34 mouse cellular contexts compared by ENCODE assay signal in genomic region chr2:157389591-157389921, GRCm38 (mm10). TPM values are rescaled to one million over a fixed set of nuclear protein-coding genes. Genes with fewer than 3 reads are reported as not detected.
DNase-seq lines count a peak whose midpoint lies in the region; ATAC-seq and TF ChIP-seq lines count a peak whose summit lies in the region.
"Had no signal": no experiment of that assay in that cellular context is flagged by ENCODE, and none has a peak within 500 bp of the region (broad histone marks: within the 10 kb centered on the region; RNA-seq: fewer than 3 reads in every experiment).

No protein-coding gene starts in this region.

- peak; percentile 84 for DNase-seq in heart, adult 11 months
- DNase-seq in lung, adult 2 months, result no peak
- no peak for DNase-seq in layer of hippocampus, postnatal 25 days (ENCODE audit: extremely low spot score in 1 of 2, low spot score in 1 of 2)
- DNase-seq: adrenal gland, postnatal 10 days; adrenal gland, postnatal 36 days; B cell, adult 2 months; cerebellum, adult 18-20 months; cerebellum, adult 9-10 months; cerebellum, postnatal 14 days; gastrocnemius, postnatal 10 days; gastrocnemius, postnatal 36 days; kidney, adult 18-20 months had no signal

- peaks cover 14% of the 10 kb centered on the region for H3K4me1 ChIP-seq in heart, embryonic 12.5 days (replicated peaks)
- H3K4me1 ChIP-seq in lung, embryonic 15.5 days, result peaks cover 26% of the 10 kb centered on the region
- peaks cover 2% of the 10 kb centered on the region for H3K4me1 ChIP-seq in lung, adult 2 months (ENCODE audit: control insufficient read depth, insufficient read depth, low read length)
- H3K4me1 ChIP-seq in ES-Bruce4 (ENCODE audit: control insufficient read depth, insufficient read depth, low read length), result peaks cover 14% of the 10 kb centered on the region

- no peak overlapping the region for H3K27ac ChIP-seq in heart, embryonic 12.5 days (ENCODE audit: poor library complexity, severe bottlenecking)
- 0 out of 2 replicates have a peak overlapping the region, but pooled peaks have one; percentile 13 for H3K27ac ChIP-seq in lung, embryonic 15.5 days
- H3K27ac ChIP-seq in ES-Bruce4 (ENCODE audit: insufficient read depth, low read length), result peak overlapping the region; percentile 23; the same call in 1 of the 2 replicates
- H3K27ac ChIP-seq: forebrain, embryonic 10.5 days; forebrain, embryonic 13.5 days; hindbrain, embryonic 14.5 days; hindbrain, postnatal 0 days had no signal

- ATAC-seq in heart, embryonic 12.5 days (ENCODE audit: insufficient number of reproducible peaks, low FRiP score), result no peak
- no peak for ATAC-seq in lung, embryonic 15.5 days (ENCODE audit: borderline replicate concordance, extremely low read depth, low FRiP score, low TSS enrichment)
- ATAC-seq: forebrain, embryonic 13.5 days; forebrain, embryonic 16.5 days; hindbrain, postnatal 0 days; inflammation-experienced regulatory T-cells, adult 6 months; intestine, embryonic 16.5 days; Patski had no signal

- no peak overlapping the region for H3K4me2 ChIP-seq in heart, embryonic 12.5 days
- H3K4me2 ChIP-seq in lung, embryonic 15.5 days, result no peak overlapping the region
- H3K4me2 ChIP-seq: forebrain, embryonic 13.5 days; heart, embryonic 11.5 days; hindbrain, embryonic 14.5 days had no signal

- H3K9me3 ChIP-seq in heart, embryonic 12.5 days (replicated peaks), result no peaks in the 10 kb centered on the region
- no peaks in the 10 kb centered on the region for H3K9me3 ChIP-seq in lung, embryonic 15.5 days
- H3K9me3 ChIP-seq in ES-Bruce4 (replicated peaks; ENCODE audit: control insufficient read depth, insufficient read depth, low read length, poor library complexity, severe bottlenecking), result no peaks in the 10 kb centered on the region
- H3K9me3 ChIP-seq: forebrain, embryonic 10.5 days; G1E had no signal

- TF ChIP-seq EP300 in ES-Bruce4 (IDR thresholded peaks at IDR 0.05; ENCODE audit: insufficient read depth, low read depth, low read length), result no peak

- no peak for TF ChIP-seq CTCF in lung, adult 2 months (IDR thresholded peaks at IDR 0.05; ENCODE audit: insufficient read depth, low read length)
- no peak for TF ChIP-seq CTCF in ES-Bruce4 (IDR thresholded peaks at IDR 0.05; ENCODE audit: low read depth, low read length)

- peaks cover 26% of the 10 kb centered on the region; the same call in 1 of the 2 replicates for H3K36me3 ChIP-seq in heart, embryonic 12.5 days
- H3K36me3 ChIP-seq in lung, embryonic 15.5 days, result no peaks in the 10 kb centered on the region
- H3K36me3 ChIP-seq in ES-Bruce4 (ENCODE audit: control insufficient read depth, insufficient read depth, low read length, poor library complexity, severe bottlenecking), result no peaks in the 10 kb centered on the region

- no peak overlapping the region for H3K4me3 ChIP-seq in heart, embryonic 12.5 days
- no peak overlapping the region for H3K4me3 ChIP-seq in lung, embryonic 15.5 days
- H3K4me3 ChIP-seq in lung, adult 2 months (replicated peaks; ENCODE audit: extremely low read depth, low read depth, low read length), result no peak overlapping the region
- no peak overlapping the region for H3K4me3 ChIP-seq in ES-Bruce4 (ENCODE audit: low read depth, low read length)
- H3K4me3 ChIP-seq: forebrain, embryonic 10.5 days; forebrain, embryonic 13.5 days had no signal

- TF ChIP-seq POLR2A in lung, adult 2 months (IDR thresholded peaks at IDR 0.05; ENCODE audit: borderline replicate concordance, extremely low read depth, low read depth, low read length), result no peak
- no peak for TF ChIP-seq POLR2A in ES-Bruce4 (IDR thresholded peaks at IDR 0.05; ENCODE audit: insufficient read depth, low read length)

- no peak overlapping the region for H3K9ac ChIP-seq in heart, embryonic 12.5 days
- H3K9ac ChIP-seq in lung, embryonic 15.5 days, result no peak overlapping the region
- H3K9ac ChIP-seq in ES-Bruce4 (ENCODE audit: low read depth, poor library complexity, severe bottlenecking), result no peak overlapping the region
- H3K9ac ChIP-seq: forebrain, embryonic 13.5 days; hindbrain, embryonic 14.5 days had no signal

- H3K27me3 ChIP-seq in heart, embryonic 12.5 days (replicated peaks), result no peaks in the 10 kb centered on the region
- H3K27me3 ChIP-seq in lung, embryonic 15.5 days, result no peaks in the 10 kb centered on the region
- no peaks in the 10 kb centered on the region for H3K27me3 ChIP-seq in ES-Bruce4 (ENCODE audit: control insufficient read depth, insufficient read depth, low read length, poor library complexity, severe bottlenecking)
- H3K27me3 ChIP-seq: CH12.LX; forebrain, embryonic 13.5 days; Patski had no signal

- 79% methylated on average over 7 of the region's 7 CpGs for WGBS in heart, embryonic 12.5 days
- WGBS in lung, embryonic 15.5 days, result 82% methylated on average over 7 of the region's 7 CpGs
- 90% methylated on average over 7 of the region's 7 CpGs for WGBS in lung, adult 2 months

RNA-seq across cellular contexts. Expression of gene Manbal, which starts 22.2 kb away (rescaled TPM):
- 53.5 and 56.4 TPM in 2 replicates for polyA plus RNA-seq in heart, embryonic 12.5 days (2016; fragmentation: Nextera tagmentation; extraction: Ambion mirVana)
- polyA plus RNA-seq in lung, embryonic 15.5 days (2015; fragmentation: Nextera tagmentation; extraction: Ambion mirVana), result 83.9 and 89.4 TPM in 2 replicates
- polyA plus RNA-seq in lung, adult 2 months (2012; rRNA removed), result 85.5 and 108 TPM in 2 replicates
- 37.8 and 38.1 TPM in 2 replicates for polyA plus RNA-seq in ES-Bruce4 (2011; ENCODE audit: insufficient read depth, insufficient read length, low read depth, missing spikeins)
- total RNA-seq in layer of hippocampus, postnatal 25 days (2021), result 10 to 100 TPM; 61.3 to 66.5 TPM

RNA-seq across cellular contexts. Expression of gene Src, which starts 28.7 kb away (rescaled TPM):
- 10.9 and 13.4 TPM in 2 replicates for polyA plus RNA-seq in heart, embryonic 12.5 days (2016; fragmentation: Nextera tagmentation; extraction: Ambion mirVana)
- 24.0 and 24.8 TPM in 2 replicates for polyA plus RNA-seq in lung, embryonic 15.5 days (2015; fragmentation: Nextera tagmentation; extraction: Ambion mirVana)
- 59.8 and 62.3 TPM in 2 replicates for polyA plus RNA-seq in lung, adult 2 months (2012; rRNA removed)
- polyA plus RNA-seq in ES-Bruce4 (2011; ENCODE audit: insufficient read depth, insufficient read length, low read depth, missing spikeins), result 53.4 and 54.7 TPM in 2 replicates
- total RNA-seq in layer of hippocampus, postnatal 25 days (2021), result 100 to 1,000 TPM; 144 to 147 TPM

RNA-seq across cellular contexts. Expression of gene Ghrh, which starts 42.2 kb away (rescaled TPM):
- polyA plus RNA-seq in heart, embryonic 12.5 days (2016; fragmentation: Nextera tagmentation; extraction: Ambion mirVana), result not detected in 2 replicates
- not detected in 2 replicates for polyA plus RNA-seq in lung, embryonic 15.5 days (2015; fragmentation: Nextera tagmentation; extraction: Ambion mirVana)
- not detected in 2 replicates for polyA plus RNA-seq in lung, adult 2 months (2012; rRNA removed)
- polyA plus RNA-seq in ES-Bruce4 (2011; ENCODE audit: insufficient read depth, insufficient read length, low read depth, missing spikeins), result not detected in 2 replicates
- under 1 TPM in 1 of 2 experiments, not detected in 1; 0.59 TPM for total RNA-seq in layer of hippocampus, postnatal 25 days (2021)
- total RNA-seq: adrenal gland, adult 18-20 months; adrenal gland, postnatal 10 days; adrenal gland, postnatal 36 days; CH12.LX; common myeloid progenitor, adult 5-6 weeks; gastrocnemius, adult 18-20 months; gastrocnemius, postnatal 10 days; gastrocnemius, postnatal 36 days; granulocyte monocyte progenitor cell, adult 5-6 weeks; heart, adult 8-10 months; heart, postnatal 25 days; hematopoietic stem cell, adult 5-6 weeks; hindbrain, postnatal 0 days had no signal
- polyA plus RNA-seq: forebrain, embryonic 10.5 days; G1E; heart, embryonic 11.5 days; heart, embryonic 16.5 days; inflammation-experienced regulatory T-cells, adult 6 months; Patski had no signal
